Mouse (Mus musculus) stomach, embryonic 14.5 days (tissue): ENCODE measurements around the gene Retreg1. TPM values are rescaled to one million over a fixed set of nuclear protein-coding genes. Genes with fewer than 3 reads are reported as not detected.

Experiments used
- ATAC-seq: fragments of 200-750 bp; cut with Nextera tagmentation; 2 replicates; pipeline ENCODE4 v1.8.0; 2017; ENCODE audit warnings: low read depth, moderate TSS enrichment; ENCODE audit not compliant: insufficient number of reproducible peaks, insufficient read depth, low FRiP score
- H3K27ac ChIP-seq: fragments of 300-500 bp; sonication (generic); 2 replicates; pipeline ENCODE4 v1.5.1; 2014; ENCODE audit warnings: mild to moderate bottlenecking, low read length, moderate library complexity, mixed read lengths
- H3K27me3 ChIP-seq: fragments of 300-500 bp; sonication (generic); 2 replicates; pipeline ENCODE4 v1.6.1; 2014; ENCODE audit warnings: low read length, control low read depth, mixed read lengths; ENCODE audit not compliant: control insufficient read depth, insufficient read depth
- H3K36me3 ChIP-seq: fragments of 300-500 bp; sonication (generic); 2 replicates; pipeline ENCODE4 v1.6.1; 2014; ENCODE audit warnings: mild to moderate bottlenecking, control low read depth, low read length, moderate library complexity, mixed read lengths; ENCODE audit not compliant: control insufficient read depth, insufficient read depth
- H3K4me1 ChIP-seq: fragments of 300-500 bp; sonication (generic); 2 replicates; pipeline ENCODE4 v1.6.1; 2014; ENCODE audit warnings: low read length, control low read depth, mixed read lengths; ENCODE audit not compliant: control insufficient read depth, insufficient read depth
- H3K4me2 ChIP-seq: fragments of 300-500 bp; sonication (generic); replicated peaks from 2 replicates; pipeline ENCODE4 v1.6.1; 2014; ENCODE audit warnings: low read depth, low read length, control low read depth
- H3K4me3 ChIP-seq: fragments of 300-500 bp; sonication (generic); 2 replicates; pipeline ENCODE4 v1.5.1; 2014; ENCODE audit warnings: low read depth, low read length, control low read depth
- H3K9ac ChIP-seq: fragments of 300-500 bp; sonication (generic); replicated peaks from 2 replicates; pipeline ENCODE4 v1.6.1; 2014; ENCODE audit warnings: low read depth, mild to moderate bottlenecking, control low read depth, low read length, moderate library complexity, mixed read lengths
- H3K9me3 ChIP-seq: fragments of 300-500 bp; sonication (generic); 2 replicates; pipeline ENCODE4 v1.6.1; 2016; ENCODE audit warnings: low read depth, low read length, control low read depth; ENCODE audit not compliant: control insufficient read depth
- WGBS: fragments of 180-500 bp; shearing (Covaris S2); extraction: QIAGEN DNeasy Blood & Tissue Kit; methylation state at CpG from one replicate; pipeline ENCODE4 v1.1.7; 2014; 5-methylcytosine and 5-hydroxymethylcytosine counted together
- polyA plus RNA-seq: library from polyadenylated mRNA; unstranded; fragments of >200 nt; fragmentation: Nextera tagmentation; extraction: Ambion mirVana; gene quantifications from 2 replicates; pipeline ENCODE4 v1.2.1, GENCODE M21; 2014

Gene Retreg1
- polyA plus RNA-seq, 1 experiment from 2014 or later: 16.9 TPM

DNA sequence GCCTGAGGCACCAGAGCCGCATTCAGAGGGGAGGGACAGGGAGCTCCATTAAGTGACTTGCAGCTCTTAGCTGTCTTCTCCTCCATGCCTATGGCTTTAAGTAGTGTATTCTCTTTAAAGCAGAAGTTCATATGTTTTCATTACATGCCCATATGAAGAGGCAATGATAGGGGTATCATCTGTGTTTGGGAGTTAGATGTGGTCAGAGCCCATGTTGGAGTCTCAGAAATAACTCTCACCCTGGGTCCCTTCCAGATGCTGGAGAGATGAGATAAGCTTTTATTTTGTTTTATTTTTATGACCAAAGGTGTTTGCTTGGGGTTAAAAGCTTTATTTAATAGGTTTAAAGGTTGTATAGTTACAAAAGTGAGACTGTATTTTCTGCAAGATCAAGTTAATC lies 67.9 kb downstream of the Retreg1 start:
- Histone ChIP-seq H3K27me3 (no peaks in the 10 kb centered on the region), H3K9ac (no peak overlapping the region), H3K36me3 (no peaks in the 10 kb centered on the region), H3K27ac (no peak overlapping the region), H3K4me2 (no peak overlapping the region), H3K4me3 (no peak overlapping the region), H3K9me3 (no peaks in the 10 kb centered on the region), H3K4me1 (no peaks in the 10 kb centered on the region)
- no peak for ATAC-seq
- WGBS: 100% methylated on average over 1 of the region's 1 CpGs

DNA sequence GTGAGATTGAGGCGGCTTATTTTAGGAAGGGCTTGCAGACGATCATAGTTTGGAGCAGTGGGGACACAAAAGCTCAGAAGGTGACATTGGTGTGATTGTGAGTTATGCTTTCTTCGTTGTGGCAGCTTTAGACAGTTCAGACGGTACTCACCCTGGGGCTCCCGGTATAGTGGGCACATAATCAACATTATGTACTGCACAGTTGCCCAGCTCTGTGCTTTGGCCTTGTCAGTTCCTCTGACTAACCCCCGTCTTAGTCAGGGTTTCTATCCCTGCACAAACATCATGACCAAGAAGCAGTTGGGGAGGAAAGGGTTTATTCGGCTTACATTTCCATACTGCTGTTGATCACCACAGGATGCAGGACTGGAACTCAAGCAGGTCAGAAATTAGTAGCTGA lies 69.9 kb downstream of the Retreg1 start:
- WGBS: 86% methylated on average over 7 of the region's 7 CpGs
- Histone ChIP-seq H3K9me3 (no peaks in the 10 kb centered on the region), H3K9ac (no peak overlapping the region), H3K4me1 (no peaks in the 10 kb centered on the region), H3K36me3 (no peaks in the 10 kb centered on the region), H3K4me2 (no peak overlapping the region), H3K27me3 (no peaks in the 10 kb centered on the region), H3K4me3 (no peak overlapping the region), H3K27ac (no peak overlapping the region)
- no peak for ATAC-seq

DNA sequence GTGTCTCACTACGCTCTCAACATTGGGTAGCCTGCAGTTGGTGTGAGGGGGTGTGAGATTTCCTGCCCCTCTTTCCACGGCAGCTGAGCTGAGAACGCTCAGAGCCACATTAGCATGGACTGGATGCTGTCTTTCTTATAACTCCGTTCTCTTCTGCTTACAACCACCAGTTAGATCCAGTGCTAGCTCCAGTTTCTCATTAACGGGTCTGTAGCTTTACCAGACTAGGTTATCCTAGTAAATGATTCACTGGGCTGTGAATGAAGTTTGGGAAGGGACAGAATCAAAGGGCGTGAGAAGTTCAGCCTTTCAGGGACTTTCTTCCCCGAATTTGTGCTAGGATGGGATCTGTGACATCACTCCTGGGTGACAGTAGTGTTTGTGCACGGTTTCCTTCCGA lies 70.7 kb downstream of the Retreg1 start:
- ATAC-seq: no peak
- H3K36me3 ChIP-seq: no peaks in the 10 kb centered on the region
- H3K9ac ChIP-seq: no peak overlapping the region
- H3K27me3 ChIP-seq: no peaks in the 10 kb centered on the region
- no peaks in the 10 kb centered on the region for H3K4me1 ChIP-seq
- H3K9me3 ChIP-seq: no peaks in the 10 kb centered on the region
- H3K4me3 ChIP-seq: no peak overlapping the region
- no peak overlapping the region for H3K4me2 ChIP-seq
- WGBS: 70% methylated on average over 9 of the region's 9 CpGs
- H3K27ac ChIP-seq: no peak overlapping the region

DNA sequence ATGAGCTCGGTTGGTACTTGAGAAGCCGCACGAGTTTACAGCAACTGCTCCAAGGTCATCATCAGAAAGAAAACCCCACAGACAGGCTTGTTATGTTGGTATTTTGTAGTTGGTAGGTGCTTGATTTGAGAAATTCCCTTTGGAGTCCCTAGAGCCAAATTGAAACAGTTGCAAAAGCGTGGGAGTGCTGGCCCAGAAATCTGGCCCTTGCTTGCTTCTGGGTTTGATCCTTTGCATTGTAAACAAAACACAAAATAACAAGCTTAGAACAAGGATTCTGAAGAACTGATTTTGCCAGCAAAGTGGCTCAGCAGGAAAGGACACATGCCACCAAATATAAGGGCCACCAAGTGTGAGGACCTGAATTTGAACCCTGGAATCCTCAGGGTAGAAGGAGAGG lies 71.2 kb downstream of the Retreg1 start:
- Histone ChIP-seq H3K4me1 (no peaks in the 10 kb centered on the region), H3K4me2 (no peak overlapping the region), H3K27me3 (no peaks in the 10 kb centered on the region), H3K36me3 (no peaks in the 10 kb centered on the region), H3K9me3 (no peaks in the 10 kb centered on the region), H3K27ac (no peak overlapping the region), H3K9ac (no peak overlapping the region), H3K4me3 (no peak overlapping the region)
- ATAC-seq: no peak
- 66% methylated on average over 4 of the region's 4 CpGs for WGBS

DNA sequence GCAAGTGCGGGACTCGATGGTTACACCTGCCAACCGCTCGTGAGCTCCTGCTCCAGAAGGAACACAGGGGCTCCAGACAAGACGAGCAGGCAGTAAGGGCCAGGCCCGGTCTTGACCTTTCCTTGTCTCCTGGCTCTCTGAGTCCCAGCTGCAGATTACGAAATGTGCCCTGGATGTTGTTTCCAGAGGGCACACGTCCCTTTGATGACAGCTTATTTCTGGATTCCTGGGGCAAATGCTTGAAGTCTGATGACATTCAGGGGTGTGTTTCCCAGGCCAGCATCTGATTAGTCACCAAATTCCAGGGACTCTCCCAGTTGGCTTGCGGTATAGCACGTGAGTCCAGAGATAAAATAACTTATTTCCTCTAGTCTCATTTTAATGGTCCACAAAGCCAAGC lies 72.0 kb downstream of the Retreg1 start:
- 38% methylated on average over 10 of the region's 10 CpGs for WGBS
- no peaks in the 10 kb centered on the region for H3K9me3 ChIP-seq
- no peak overlapping the region for H3K4me3 ChIP-seq
- H3K4me1 ChIP-seq: no peaks in the 10 kb centered on the region
- H3K27me3 ChIP-seq: no peaks in the 10 kb centered on the region
- ATAC-seq: no peak; the same call in 1 of the 2 replicates
- no peak overlapping the region for H3K9ac ChIP-seq
- H3K4me2 ChIP-seq: no peak overlapping the region
- H3K36me3 ChIP-seq: no peaks in the 10 kb centered on the region
- H3K27ac ChIP-seq: no peak overlapping the region

DNA sequence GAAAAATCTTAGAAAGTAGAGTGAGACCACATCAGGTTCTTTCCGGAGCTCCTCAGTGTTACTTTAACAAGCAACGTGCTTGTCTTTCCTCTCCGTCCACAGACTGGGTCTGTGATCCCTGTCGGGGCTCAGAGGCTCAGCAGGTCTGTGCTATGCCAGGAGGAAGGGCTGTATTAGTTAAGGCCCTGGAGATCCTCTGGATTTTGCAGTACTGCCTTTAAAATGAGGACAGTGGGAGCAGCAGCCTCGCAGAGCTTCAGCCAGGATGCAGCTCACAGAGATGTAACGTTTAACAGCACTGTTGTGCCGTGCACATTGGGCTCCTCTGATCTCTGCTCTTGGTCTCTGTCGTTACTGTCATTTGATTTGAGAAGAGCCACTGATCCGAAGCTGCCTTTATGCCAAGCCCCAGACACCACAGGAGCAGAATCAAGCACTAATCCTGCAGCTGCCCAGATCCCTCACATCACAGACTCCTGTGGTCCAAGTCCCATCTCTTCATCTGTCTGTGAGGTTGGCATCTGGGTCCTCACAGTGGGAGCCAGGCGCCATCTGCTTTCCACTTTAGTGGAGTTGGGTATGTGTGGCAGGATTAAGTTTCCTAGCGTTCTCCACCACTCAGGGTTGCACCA lies 72.7 kb downstream of the Retreg1 start:
- Histone ChIP-seq H3K4me1 (no peaks in the 10 kb centered on the region), H3K9me3 (no peaks in the 10 kb centered on the region), H3K9ac (no peak overlapping the region), H3K4me3 (no peak overlapping the region), H3K27ac (no peak overlapping the region), H3K36me3 (no peaks in the 10 kb centered on the region), H3K4me2 (no peak overlapping the region), H3K27me3 (no peaks in the 10 kb centered on the region)
- no peak for ATAC-seq
- 67% methylated on average over 11 of the region's 11 CpGs for WGBS

DNA sequence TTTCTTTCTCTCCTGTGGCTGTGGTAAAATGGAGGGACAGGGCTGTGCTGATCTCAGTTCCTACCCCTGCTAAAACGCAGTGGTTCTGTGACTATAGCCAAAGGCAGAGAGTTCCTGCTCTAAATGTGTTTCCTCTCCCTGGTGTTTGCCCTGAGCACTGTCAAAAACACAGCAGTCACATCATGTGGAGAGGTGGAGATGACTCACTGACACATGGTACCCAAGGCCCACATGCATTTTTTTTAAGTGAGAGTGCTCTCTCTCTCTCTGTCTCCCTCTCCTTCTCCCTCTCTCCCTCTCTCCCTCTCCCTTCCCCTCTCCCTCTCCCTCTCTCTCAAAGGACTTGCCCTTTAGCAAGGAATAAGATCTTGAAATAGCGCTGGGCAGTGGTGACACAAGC lies 73.3 kb downstream of the Retreg1 start:
- H3K4me2 ChIP-seq: no peak overlapping the region
- H3K4me1 ChIP-seq: no peaks in the 10 kb centered on the region
- H3K9ac ChIP-seq: no peak overlapping the region
- no peaks in the 10 kb centered on the region for H3K9me3 ChIP-seq
- H3K27me3 ChIP-seq: no peaks in the 10 kb centered on the region
- no peak overlapping the region for H3K27ac ChIP-seq
- no peak for ATAC-seq
- no peak overlapping the region for H3K4me3 ChIP-seq
- WGBS: 74% methylated on average over 2 of the region's 2 CpGs
- H3K36me3 ChIP-seq: no peaks in the 10 kb centered on the region

DNA sequence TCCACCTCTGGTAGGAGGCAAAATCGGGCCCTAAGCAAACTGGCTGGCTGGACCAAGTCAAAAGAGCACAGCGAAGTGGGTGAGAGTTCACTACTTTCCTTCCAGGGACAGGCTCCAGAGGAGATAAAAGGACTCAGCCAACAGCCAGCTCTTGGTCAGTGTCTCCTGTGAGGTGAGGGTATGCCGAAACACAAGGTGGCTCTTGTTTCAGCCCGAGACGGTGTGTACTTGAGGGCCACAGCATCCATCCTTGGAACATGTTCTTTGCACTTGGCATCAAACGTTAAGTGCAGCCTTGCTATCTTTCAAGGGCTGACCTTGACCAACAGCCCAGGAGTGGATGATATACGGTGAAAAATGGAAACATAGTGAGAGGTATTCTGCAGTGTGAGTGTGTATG lies 75.7 kb downstream of the Retreg1 start:
- Histone ChIP-seq H3K9ac (no peak overlapping the region), H3K4me2 (no peak overlapping the region), H3K27me3 (no peaks in the 10 kb centered on the region), H3K4me3 (no peak overlapping the region), H3K9me3 (no peaks in the 10 kb centered on the region), H3K27ac (no peak overlapping the region), H3K36me3 (no peaks in the 10 kb centered on the region), H3K4me1 (no peaks in the 10 kb centered on the region)
- ATAC-seq: no peak
- WGBS: 93% methylated on average over 7 of the region's 7 CpGs

DNA sequence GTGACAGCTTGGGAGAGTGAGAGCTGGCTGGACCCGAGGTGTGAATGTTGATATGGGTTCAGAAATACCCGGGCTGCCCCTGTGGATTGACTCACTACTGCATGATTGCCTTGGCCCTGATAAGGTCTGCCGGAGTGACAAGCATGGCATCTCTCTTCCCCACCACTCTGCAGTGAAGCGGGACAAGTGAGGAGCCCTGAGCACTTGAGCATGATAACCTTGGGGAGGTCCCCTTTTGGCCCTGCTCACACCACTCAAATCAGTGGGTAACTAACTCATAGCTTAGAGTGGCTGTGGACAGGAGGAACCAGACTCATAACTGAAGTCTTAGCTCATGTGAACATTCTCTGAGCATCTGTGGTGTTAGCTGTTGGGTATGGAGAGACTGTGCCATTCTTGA lies 77.0 kb downstream of the Retreg1 start:
- no peaks in the 10 kb centered on the region for H3K4me1 ChIP-seq
- WGBS: 73% methylated on average over 4 of the region's 4 CpGs
- H3K4me2 ChIP-seq: no peak overlapping the region
- no peaks in the 10 kb centered on the region for H3K27me3 ChIP-seq
- H3K9ac ChIP-seq: no peak overlapping the region
- H3K4me3 ChIP-seq: no peak overlapping the region
- no peak for ATAC-seq
- H3K9me3 ChIP-seq: 0 out of 2 replicates have a peak, but pooled peaks cover 2% of the 10 kb centered on the region
- H3K36me3 ChIP-seq: no peaks in the 10 kb centered on the region
- no peak overlapping the region for H3K27ac ChIP-seq
